Mouse (Mus musculus): ENCODE results near the gene Slc38a6. TPM values are rescaled to one million over a fixed set of nuclear protein-coding genes. Genes with fewer than 3 reads are reported as not detected.

Slc38a6 gene
- total and polyA plus RNA-seq, 3 experiments, result 3.1 to 6.1 TPM; not detected in 1

DNA sequence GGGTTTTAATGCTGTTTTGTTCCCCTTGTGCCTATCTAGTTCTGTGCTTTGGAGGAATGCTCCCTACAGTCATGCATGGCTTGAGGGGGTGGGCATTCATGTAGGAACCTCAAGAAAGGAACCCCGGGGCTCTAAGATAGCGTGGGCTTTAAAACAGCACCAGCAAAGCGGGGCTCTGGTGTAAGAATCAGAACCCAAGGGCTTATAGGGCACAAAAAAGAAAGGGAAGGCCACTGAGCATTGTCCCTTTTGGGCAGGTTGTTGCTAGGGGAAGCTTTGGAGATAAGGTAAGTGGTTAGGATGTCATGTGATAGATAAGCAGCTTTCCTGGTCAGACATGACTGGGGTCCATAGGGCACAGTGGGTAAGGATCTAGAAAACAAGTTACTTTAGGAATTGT, 2.0 kb downstream of the Slc38a6 start:
- no peak overlapping the region for H3K4me3 ChIP-seq (ENCODE audit: control insufficient read depth in 1 of 2, insufficient read depth in 1 of 2, low read depth in 2 of 2, low read length in 2 of 2)
- no peaks in the 10 kb centered on the region for H3K27me3 ChIP-seq (ENCODE audit: control insufficient read depth in 1 of 2, insufficient read depth in 2 of 2, low read length in 2 of 2)
- peaks cover 12% of the 10 kb centered on the region for H3K79me2 ChIP-seq (ENCODE audit: control insufficient read depth, insufficient read depth, low read length, poor library complexity)
- peaks cover 0 to 31% of the 10 kb centered on the region in 2 experiments; a peak in 3 of 4 replicates for H3K4me1 ChIP-seq (ENCODE audit: control insufficient read depth in 1 of 2, insufficient read depth in 2 of 2, low read length in 2 of 2)
- H3K9ac ChIP-seq (ENCODE audit: control insufficient read depth, low read depth, low read length, poor library complexity, severe bottlenecking), result no peak overlapping the region
- DNase-seq (ENCODE audit: low read depth, low spot score), result no peak
- no peak overlapping the region for H3K27ac ChIP-seq (ENCODE audit: control insufficient read depth, low read depth, low read length)
- no peaks in the 10 kb centered on the region for H3K9me3 ChIP-seq (replicated peaks; ENCODE audit: insufficient read depth, low read length)
- H3K36me3 ChIP-seq (ENCODE audit: control insufficient read depth in 1 of 2, insufficient read depth in 2 of 2, low read length in 2 of 2), result peaks cover 3 to 28% of the 10 kb centered on the region in 2 experiments
- TF ChIP-seq GATA1 (IDR thresholded peaks at IDR 0.05; ENCODE audit: low read depth, low read length) (0 out of 2 replicates have a peak, but pooled peaks have one; percentile 26), MYC (IDR thresholded peaks at IDR 0.05; ENCODE audit: low read depth, low read length) (no peak), USF1 (IDR thresholded peaks at IDR 0.05; ENCODE audit: low read depth, low read length) (peak; percentile 33; the same call in 1 of the 2 replicates)

DNA sequence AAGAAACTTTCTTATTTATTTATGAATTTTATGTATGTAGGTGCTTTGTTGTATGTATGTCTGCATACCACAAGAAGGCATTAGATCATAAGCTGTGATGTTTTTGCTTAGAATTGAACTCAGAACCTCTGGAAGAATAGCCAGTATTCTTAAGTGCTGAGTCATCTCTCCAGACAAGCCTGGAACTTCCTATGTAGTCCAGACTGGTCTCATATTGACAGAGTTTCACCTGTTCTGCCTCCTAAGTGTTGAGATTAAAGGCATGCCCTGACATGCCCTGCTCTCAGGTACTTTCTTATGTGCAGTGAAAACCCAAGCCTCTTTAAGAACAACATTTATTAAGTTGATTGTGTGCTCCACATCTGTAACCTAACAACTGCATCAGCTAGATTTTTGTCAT, 8.3 kb downstream of the Slc38a6 start:
- TF ChIP-seq MAX (IDR thresholded peaks at IDR 0.05; ENCODE audit: low read length), result no peak
- H3K36me3 ChIP-seq (ENCODE audit: control insufficient read depth in 1 of 2, insufficient read depth in 2 of 2, low read length in 2 of 2), result peaks cover 0 to 4% of the 10 kb centered on the region in 2 experiments; a peak in 2 of 4 replicates
- no peak overlapping the region for H3K27ac ChIP-seq (ENCODE audit: control insufficient read depth, low read depth, low read length)
- peaks cover 0 to 3% of the 10 kb centered on the region in 2 experiments; a peak in 1 of 4 replicates for H3K4me1 ChIP-seq (ENCODE audit: control insufficient read depth in 1 of 2, insufficient read depth in 2 of 2, low read length in 2 of 2)
- H3K79me2 ChIP-seq (ENCODE audit: control insufficient read depth, insufficient read depth, low read length, poor library complexity), result no peaks in the 10 kb centered on the region
- H3K9ac ChIP-seq (ENCODE audit: control insufficient read depth, low read depth, low read length, poor library complexity, severe bottlenecking), result no peak overlapping the region
- no peak overlapping the region for H3K4me3 ChIP-seq (ENCODE audit: control insufficient read depth in 1 of 2, insufficient read depth in 1 of 2, low read depth in 2 of 2, low read length in 2 of 2)
- H3K9me3 ChIP-seq (replicated peaks; ENCODE audit: insufficient read depth, low read length), result no peaks in the 10 kb centered on the region
- H3K27me3 ChIP-seq (ENCODE audit: control insufficient read depth in 1 of 2, insufficient read depth in 2 of 2, low read length in 2 of 2), result no peaks in the 10 kb centered on the region
- DNase-seq (ENCODE audit: low read depth, low spot score), result no peak

DNA sequence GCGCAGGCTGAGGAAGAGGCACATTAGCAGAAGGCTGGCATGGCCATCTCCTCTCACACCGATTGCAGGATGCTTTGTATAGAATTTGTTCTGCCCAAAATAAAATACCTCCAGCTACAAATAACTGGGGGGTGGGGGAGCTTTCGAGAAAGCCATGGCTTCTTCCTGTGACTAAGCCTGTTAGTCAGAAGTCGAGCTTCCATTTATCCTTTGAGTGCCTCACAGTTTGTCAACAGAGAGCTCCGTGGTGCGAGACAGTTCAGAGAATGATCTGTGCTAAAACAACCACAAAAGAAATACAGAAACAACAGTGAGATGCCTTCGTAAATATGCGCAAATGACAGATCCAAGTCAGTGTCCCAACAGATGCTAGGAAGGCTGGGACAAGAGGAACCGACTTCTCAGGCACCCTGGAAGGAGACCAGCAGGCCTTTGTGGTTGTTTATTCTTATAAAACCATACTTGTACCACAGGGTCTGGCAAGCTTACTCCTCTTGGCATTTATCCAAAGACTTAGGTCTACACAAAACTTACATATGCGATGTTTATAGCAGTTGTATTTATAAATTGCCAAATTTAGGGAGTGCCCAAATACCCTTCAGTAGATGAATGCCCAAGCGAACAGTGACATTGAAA, 9.0 kb downstream of the Slc38a6 start:
- Histone ChIP-seq H3K4me3 (ENCODE audit: control insufficient read depth in 1 of 2, insufficient read depth in 1 of 2, low read depth in 2 of 2, low read length in 2 of 2) (no peak overlapping the region), H3K79me2 (ENCODE audit: control insufficient read depth, insufficient read depth, low read length, poor library complexity) (no peaks in the 10 kb centered on the region), H3K27me3 (ENCODE audit: control insufficient read depth in 1 of 2, insufficient read depth in 2 of 2, low read length in 2 of 2) (no peaks in the 10 kb centered on the region), H3K27ac (ENCODE audit: control insufficient read depth, low read depth, low read length) (no peak overlapping the region), H3K9me3 (replicated peaks; ENCODE audit: insufficient read depth, low read length) (no peaks in the 10 kb centered on the region), H3K9ac (ENCODE audit: control insufficient read depth, low read depth, low read length, poor library complexity, severe bottlenecking) (no peak overlapping the region), H3K4me1 (ENCODE audit: control insufficient read depth in 1 of 2, insufficient read depth in 2 of 2, low read length in 2 of 2) (peaks cover 0 to 3% of the 10 kb centered on the region in 2 experiments; a peak in 1 of 4 replicates), H3K36me3 (ENCODE audit: control insufficient read depth in 1 of 2, insufficient read depth in 2 of 2, low read length in 2 of 2) (peaks cover 0 to 4% of the 10 kb centered on the region in 2 experiments; a peak in 2 of 4 replicates)
- TF ChIP-seq POLR2AphosphoS2 (IDR thresholded peaks at IDR 0.05; ENCODE audit: low read length), result no peak
- no peak for TF ChIP-seq JUND (IDR thresholded peaks at IDR 0.05; ENCODE audit: low read depth, low read length)
- TF ChIP-seq NRF1 (IDR thresholded peaks at IDR 0.05; ENCODE audit: insufficient read depth, low read depth, low read length, poor library complexity, severe bottlenecking), result no peak
- no peak for TF ChIP-seq MAZ (IDR thresholded peaks at IDR 0.05; ENCODE audit: low read depth, low read length)
- no peak for TF ChIP-seq POLR2A (IDR thresholded peaks at IDR 0.05; ENCODE audit: control insufficient read depth in 1 of 2, insufficient read depth in 1 of 2, low read depth in 1 of 2, low read length in 2 of 2, poor library complexity in 1 of 2)
- no peak for TF ChIP-seq RCOR1 (IDR thresholded peaks at IDR 0.05; ENCODE audit: low read depth, low read length)
- no peak for TF ChIP-seq USF2 (IDR thresholded peaks at IDR 0.05; ENCODE audit: borderline replicate concordance in 1 of 2, insufficient read depth in 1 of 2, low read depth in 1 of 2, low read length in 2 of 2)
- no peak for TF ChIP-seq ETS1 (IDR thresholded peaks at IDR 0.05; ENCODE audit: low read depth, low read length)
- TF ChIP-seq TBP (IDR thresholded peaks at IDR 0.05; ENCODE audit: low read depth, low read length), result no peak
- TF ChIP-seq POLR2AphosphoS5 (IDR thresholded peaks at IDR 0.05; ENCODE audit: borderline replicate concordance, low read depth, low read length), result no peak
- no peak for TF ChIP-seq MAX (IDR thresholded peaks at IDR 0.05; ENCODE audit: low read length)
- no peak for TF ChIP-seq SMC3 (IDR thresholded peaks at IDR 0.05; ENCODE audit: low read depth, low read length)
- TF ChIP-seq GATA1 (IDR thresholded peaks at IDR 0.05; ENCODE audit: low read depth, low read length), result no peak
- no peak for TF ChIP-seq MYB (IDR thresholded peaks at IDR 0.05; ENCODE audit: low read depth, low read length)
- no peak for TF ChIP-seq ZMIZ1 (IDR thresholded peaks at IDR 0.05; ENCODE audit: low read depth, low read length)
- no peak for TF ChIP-seq ZNF384 (IDR thresholded peaks at IDR 0.05; ENCODE audit: low read depth, low read length)
- TF ChIP-seq TAL1 (IDR thresholded peaks at IDR 0.05; ENCODE audit: low read length), result no peak
- TF ChIP-seq RAD21 (IDR thresholded peaks at IDR 0.05; ENCODE audit: low read depth, low read length), result no peak
- no peak for TF ChIP-seq CHD1 (IDR thresholded peaks at IDR 0.05; ENCODE audit: low read depth, low read length)
- DNase-seq (ENCODE audit: low read depth, low spot score), result no peak
